Mouse (Mus musculus) heart, postnatal 36 days (tissue): ENCODE measurements at regions not wholly inside any gene's neighbourhood (a gene's known extent, or its start where the extent isn't known, plus 50 kb on each side); places are given as distances from the start of the nearest gene placed in this dataset.

Experiments
- DNase-seq, 2 experiments: peaks; one replicate each; pipeline ENCODE4 v3.0.0; 2021 to 2022
- intact Hi-C: fragments of 180-260 bp; cut with DNase I; formaldehyde crosslinking; loops from one replicate; pipeline ENCODE4 v1.15.1; 2025

DNA sequence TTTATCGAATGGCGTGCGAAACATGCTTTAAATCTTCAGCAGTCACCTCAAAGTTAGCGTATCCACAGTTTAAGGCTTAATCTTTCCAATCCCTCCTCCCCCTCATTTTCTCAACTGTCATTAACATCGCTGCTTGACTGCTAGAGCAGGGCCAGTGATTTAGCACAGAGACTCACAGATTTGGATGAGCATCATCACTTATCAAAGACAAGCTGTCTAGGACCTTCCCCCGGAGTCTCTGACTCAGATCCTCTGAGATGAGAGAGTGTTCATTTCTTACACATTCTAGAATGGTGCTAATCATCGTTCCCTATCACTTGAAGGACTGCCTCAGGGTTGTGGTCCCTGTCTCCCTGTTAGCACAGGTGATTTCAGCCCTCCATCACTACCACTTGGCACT, 112.1 kb upstream of the Tmem132c start:
- intact Hi-C loops: no loop called here
- DNase-seq: no peak

DNA sequence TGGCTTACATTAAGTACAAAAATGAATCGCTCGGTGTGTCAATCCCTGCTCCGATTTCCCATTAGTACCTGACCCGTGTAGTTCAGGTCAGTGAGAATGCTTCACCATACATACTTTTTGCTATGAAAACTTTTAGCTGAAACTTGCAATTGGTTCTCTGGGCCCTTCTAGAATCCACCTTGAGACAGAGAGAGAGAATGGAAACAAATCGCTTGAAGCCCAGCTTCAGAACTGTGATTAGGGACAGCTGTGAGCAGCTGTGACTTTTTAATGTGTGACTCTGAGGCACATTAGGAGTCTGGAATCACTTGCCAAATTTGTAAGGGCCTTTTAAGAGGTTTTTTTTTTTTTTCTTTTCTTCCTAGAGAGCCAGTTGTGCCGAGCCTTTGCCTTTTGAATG, 107.2 kb upstream of the Tmem132c start:
- intact Hi-C loops: no loop called here
- DNase-seq: no peak

DNA sequence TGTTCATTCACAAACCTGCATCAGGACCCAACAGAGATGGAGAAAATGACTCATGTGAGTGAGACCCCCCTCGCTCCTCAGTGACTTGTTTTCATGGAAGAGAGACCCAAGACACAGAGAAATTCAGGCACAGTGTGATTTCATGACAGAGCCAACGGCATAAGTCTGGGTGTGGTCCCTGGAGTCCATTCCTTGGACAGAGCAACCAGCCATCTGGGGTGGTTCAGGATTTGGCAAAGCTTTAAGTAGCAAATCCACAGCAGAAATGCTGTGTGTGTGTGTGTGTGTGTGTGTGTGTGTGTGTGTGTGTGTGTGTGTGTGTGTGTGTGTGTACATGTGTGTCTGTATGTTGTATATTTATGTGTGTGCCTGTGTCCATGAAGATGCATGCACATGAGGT, 101.0 kb upstream of the Tmem132c start:
- intact Hi-C loops: no loop called here
- no peak for DNase-seq

DNA sequence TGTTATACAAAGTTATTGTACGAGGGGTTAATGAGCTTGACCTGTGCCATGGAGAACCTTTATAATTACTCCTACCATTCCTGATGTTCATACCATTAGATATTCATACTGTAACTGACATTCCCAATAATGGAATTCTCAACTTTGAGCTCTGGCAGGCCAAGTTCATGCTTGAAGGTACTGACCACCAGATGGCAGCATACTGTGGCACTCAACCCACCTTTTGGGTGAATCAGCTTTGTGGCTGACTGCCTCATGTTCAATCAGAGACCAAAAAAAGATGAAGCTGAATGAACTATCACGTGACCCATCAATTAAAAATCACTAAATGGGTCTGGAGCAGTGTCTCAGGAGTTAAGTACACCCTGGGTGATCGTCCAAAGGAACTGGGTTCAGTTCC, 81.3 kb upstream of the Tmem132c start:
- DNase-seq: peak in 1 of 2 experiments; percentile 8
- intact Hi-C loops: loop anchor here (2.0 kb wide), 1 partner anchor 321 kb away; no protein-coding TSS in a partner anchor

DNA sequence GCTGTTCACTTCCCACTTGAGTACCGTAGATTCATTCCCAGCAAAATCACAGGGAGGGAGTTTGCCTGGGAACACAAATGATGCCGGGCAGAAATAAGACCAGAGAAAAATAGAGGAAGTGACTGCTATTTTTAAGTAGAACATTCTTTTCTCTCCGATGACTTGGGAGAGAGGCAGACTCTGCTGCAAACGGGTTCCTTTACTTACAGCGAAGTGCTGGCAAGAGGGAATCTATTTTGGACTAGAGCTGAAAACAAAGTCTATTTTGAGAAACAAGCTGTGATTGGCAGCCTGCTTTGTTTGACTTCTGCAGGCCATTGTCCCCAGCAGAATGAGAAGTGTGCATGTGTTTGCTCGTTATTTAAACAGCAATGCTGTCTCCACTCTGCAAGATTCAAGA, 78.2 kb upstream of the Tmem132c start:
- intact Hi-C loops: no loop called here
- DNase-seq: no peak

DNA sequence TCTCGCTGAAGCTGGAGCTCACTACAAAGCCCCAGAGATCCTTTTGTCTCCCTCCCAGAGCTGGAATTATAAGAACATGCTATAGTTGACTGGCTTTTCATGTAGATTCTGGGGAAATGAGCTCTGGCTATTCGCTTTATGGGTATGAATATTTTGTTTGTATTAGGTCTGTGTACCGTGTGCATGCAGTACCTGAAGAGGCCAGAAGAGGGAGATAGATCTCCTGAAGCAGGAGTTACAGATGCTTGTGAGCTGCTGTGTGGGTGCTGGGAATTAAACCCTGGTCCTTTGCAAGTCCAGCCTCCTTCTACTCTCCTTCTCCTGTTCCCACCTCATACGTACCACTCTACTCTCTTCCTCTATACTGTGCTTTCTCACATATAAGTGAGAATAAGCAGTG, 52.6 kb upstream of the Tmem132c start:
- DNase-seq: no peak
- intact Hi-C loops: no loop called here
